Mouse (Mus musculus) megakaryocyte, embryonic 14.5 days (primary cell): ENCODE measurements at regions not wholly inside any gene's neighbourhood (a gene's known extent, or its start where the extent isn't known, plus 50 kb on each side); places are given as distances from the start of the nearest gene placed in this dataset.

ENCODE experiments used
- FLI1 ChIP-seq: IDR thresholded peaks from 2 replicates; pipeline ENCODE4 v1.6.1; 2012; ENCODE audit warnings: low read length, inconsistent platforms, mixed read lengths
- GATA1 ChIP-seq: IDR thresholded peaks from 3 replicates; pipeline ENCODE4 v1.6.1; 2012; ENCODE audit warnings: mixed read lengths, low read length, inconsistent platforms, borderline replicate concordance

GRCm38 (mm10) chr3:51064201-51064600, 160.0 kb upstream of the Noct start:
- TF ChIP-seq GATA1, result no peak
- TF ChIP-seq FLI1, result no peak
